Mouse (Mus musculus): ENCODE data around the gene 1700020N01Rik.
A peak's percentile ranks its signal among the peaks of the same experiment; 100 is the strongest.

1700020N01Rik gene

DNA sequence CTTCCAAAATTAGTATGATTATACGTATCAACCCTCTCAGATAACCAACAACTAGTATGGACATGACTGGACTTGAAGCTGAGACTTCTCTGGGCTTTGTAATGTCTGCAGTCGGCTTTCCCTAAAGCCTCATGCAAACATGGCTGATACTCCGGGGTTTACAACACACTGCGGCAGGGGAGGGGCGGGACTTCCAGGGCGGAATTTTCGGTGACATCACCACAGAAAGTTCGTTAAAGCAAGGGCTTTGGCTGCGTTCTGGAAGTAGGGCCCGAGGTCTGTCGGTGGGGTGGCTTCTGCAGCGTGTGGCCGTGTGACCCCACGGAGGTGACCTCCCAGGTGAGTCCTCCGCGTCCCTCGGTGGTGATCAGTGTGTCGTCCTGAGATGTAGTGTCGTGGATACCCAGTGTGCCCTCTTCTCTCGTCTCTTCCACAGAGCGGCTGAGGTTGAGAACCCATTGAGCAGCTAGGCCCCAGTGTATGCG, at the start of gene 1700020N01Rik:
TSS of gene 1700020N01Rik (plus strand) at position 250 of the 485 bp plus-strand sequence.
- DNase-seq (ENCODE audit: extremely low read depth, low read depth): no peak

DNA sequence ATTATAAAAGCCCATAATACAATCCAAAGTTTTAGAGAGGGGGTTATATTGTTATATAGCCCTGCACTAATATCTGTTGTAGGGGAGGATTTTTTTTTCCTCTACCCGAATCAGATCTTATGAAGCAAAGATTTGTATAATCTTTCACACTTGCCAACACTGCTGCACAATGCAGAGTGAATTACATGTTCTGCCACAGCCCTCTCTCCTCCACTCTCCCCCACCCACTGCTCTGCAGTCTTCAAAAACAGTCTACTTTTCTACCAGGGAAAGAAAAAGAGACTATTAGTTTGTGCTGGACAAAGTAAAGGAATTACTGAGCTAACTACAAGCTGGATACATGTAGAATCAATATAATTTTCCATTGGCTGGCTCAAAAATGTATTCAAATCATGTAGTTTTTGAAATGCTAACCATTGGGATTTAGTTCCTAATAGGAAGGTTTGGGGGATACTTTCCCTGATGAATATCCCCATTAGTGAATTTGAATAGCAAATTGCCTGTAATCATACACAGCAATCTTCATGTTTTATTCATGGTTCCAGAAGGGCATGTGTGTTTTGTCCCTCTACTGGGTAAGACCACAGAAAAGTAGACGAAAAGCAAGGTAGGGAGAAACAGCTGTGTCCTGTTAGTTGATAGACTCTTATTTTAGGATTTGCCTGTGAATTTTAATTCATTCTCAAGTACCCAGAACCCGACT, 49.2 kb upstream of the 1700020N01Rik start:
- no peak for DNase-seq (ENCODE audit: extremely low read depth, low read depth)

- DNase-seq (ENCODE audit: extremely low read depth, low read depth): no peak
Observed at GRCm38 (mm10) chr10:21544721-21545120, 48.2 kb upstream of the 1700020N01Rik start.

GRCm38 (mm10) chr10:21545446-21545845, 47.5 kb upstream of the 1700020N01Rik start:
- DNase-seq (ENCODE audit: extremely low read depth, low read depth): no peak

DNA sequence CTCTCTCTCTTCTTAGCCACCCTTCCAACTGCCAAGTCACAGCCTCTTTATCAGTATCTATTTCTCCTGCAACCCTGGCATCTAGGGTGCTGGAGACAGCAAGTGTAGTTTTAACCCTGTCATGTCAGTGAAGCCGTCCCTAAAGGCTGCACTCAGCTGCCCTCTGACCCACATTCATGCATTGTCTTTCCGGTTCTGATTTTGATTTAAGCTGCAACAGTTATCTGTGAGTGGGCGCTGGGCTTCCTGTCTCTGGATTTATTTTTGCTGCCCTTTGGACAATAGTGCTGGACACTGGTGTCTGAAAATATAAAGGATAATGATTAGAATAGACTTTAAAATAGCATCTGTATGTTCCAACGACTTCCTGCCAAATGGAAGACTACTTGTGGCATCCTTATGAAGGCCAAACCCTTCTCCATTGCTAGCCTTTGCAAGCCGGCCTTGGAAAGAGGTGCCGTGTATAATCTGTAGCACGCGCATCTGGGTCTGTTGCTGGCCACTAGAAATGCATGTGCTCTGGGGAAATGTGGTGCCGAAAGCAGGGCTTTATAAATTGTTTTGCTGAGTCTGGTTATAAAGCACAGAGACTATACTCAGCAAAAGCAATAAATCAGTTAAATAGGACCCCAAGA, 44.0 kb upstream of the 1700020N01Rik start:
- no peak for DNase-seq (ENCODE audit: extremely low read depth, low read depth)

DNA sequence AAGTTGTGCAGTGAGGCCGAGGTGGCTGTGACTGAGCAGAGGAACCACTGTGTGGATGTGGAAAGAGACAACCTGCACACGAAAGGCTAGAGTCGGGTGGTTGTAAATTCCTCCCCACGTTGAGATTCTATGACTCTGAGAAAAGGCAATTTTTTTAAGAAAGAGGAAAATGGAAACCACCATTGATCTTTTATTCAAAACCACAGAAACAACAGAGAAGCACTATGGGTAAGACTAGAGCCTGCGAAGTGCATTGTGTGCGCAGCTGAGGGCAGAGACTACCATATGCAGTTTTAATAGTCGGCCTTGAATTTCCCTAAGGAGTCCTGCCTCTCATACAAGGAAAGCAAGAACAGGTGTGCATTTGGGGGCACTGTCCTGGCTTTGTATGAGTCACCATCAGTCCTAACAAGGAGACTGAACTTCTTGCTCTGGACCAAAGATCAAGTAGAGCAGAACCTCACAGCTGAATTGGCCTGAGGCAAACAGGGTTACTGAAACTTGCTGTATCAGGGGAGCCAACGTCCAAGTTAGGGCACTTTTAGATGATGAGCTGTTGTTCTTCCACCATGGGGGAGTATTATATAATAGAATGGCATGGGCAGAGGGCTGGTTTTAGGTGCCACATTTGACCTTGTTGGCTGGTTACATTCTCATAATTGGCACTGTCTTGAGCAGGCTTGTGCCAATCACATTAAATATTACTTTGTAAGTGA, 39.8 kb upstream of the 1700020N01Rik start:
- no peak for DNase-seq (ENCODE audit: extremely low read depth, low read depth)

DNA sequence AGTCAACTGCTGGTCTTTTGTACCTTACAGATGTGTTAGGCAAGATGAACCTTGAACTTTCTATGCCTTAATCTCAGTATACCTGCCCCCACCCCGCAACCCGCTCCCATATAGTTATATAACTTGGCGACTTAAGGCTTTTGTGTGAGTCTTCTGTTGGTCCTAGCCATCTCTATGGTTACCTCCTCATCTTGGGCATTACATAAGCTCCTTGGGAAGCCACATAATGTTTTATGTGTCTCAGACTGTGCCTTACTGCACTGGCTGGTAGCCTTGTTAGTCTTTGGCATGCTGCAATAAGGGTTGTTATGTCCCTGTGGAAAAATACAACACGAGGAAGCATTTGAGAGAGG, 39.3 kb upstream of the 1700020N01Rik start:
- DNase-seq (ENCODE audit: extremely low read depth, low read depth): no peak

DNA sequence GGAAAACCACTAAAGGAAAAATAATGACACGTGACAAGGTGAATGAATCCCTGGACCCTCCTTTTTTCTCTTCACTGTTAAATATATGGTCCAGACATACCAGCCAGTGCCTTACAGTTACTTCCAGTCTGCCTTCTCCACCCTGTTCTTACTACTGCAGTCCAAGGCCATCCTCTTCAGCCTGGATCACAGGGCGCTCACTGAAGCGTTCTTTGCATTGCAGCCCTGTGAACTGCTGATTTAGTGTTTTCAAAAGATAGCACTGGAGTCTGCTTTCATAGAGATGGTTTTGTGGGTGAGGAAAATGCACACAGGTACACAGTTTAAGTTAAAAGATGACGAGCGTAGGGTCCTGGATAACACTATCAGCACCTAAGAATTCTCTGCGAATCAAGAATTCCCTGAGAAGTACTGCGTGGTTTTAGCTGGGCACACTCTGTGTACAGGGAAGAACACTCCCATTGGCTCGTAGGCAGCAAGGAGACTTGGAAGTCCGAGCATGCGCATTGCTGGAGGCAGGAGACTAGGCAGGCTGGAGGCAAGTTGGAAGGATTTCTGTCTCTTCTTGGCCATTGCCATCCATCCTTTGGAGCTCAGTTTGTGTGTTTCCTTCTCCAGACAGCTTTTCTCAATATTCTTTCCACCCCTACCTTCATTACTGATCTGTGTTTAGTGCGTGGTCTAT, 37.9 kb upstream of the 1700020N01Rik start:
- DNase-seq (ENCODE audit: extremely low read depth, low read depth): no peak

DNA sequence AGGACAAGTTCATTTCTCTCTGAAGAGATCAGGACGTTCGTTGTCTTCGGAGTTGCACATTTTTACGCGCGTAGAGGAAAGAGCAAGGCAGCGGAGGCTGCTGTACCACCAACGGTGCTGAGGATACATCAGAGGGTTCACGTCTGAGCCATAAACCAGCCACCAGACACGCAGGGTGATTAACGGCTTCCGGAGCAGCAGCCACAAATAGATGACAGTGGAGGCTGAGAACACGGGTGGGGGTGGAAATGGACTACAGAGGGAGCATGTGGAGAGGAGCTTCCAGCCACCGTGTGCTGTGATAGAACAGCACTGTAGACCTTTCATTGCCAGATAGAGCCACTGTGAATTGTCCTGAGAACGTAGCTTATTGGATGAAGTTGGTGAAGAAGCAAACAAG, 33.2 kb upstream of the 1700020N01Rik start:
- no peak for DNase-seq (ENCODE audit: extremely low read depth, low read depth)

GRCm38 (mm10) chr10:21561181-21561580, 31.8 kb upstream of the 1700020N01Rik start:
- DNase-seq (ENCODE audit: extremely low read depth, low read depth): no peak

GRCm38 (mm10) chr10:21563446-21563845, 29.5 kb upstream of the 1700020N01Rik start:
- DNase-seq (ENCODE audit: extremely low read depth, low read depth): no peak

- DNase-seq (ENCODE audit: extremely low read depth, low read depth): no peak
Observed at GRCm38 (mm10) chr10:21564189-21564588, 28.8 kb upstream of the 1700020N01Rik start.

DNA sequence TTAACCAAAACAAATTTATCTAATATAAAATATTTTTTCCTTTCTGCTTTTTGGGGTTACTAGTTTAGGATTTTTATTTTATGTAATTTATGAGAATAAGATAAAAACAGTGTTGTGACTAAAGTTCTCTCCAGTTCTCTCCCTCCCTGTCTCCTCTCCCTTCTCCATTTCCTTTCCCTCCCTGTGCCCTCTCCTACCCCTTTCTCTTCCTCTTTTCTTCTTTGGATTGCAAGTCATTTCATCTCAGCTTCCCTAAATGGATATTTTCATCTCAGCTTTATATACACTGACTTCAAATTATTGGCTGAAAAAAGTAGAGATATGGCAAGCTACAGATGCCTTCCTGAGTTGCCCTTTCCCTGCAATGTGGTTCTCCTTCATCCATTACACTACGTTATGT, 26.9 kb upstream of the 1700020N01Rik start:
- peak; percentile 5 for DNase-seq (ENCODE audit: extremely low read depth, low read depth)

- no peak for DNase-seq (ENCODE audit: extremely low read depth, low read depth)
Observed at GRCm38 (mm10) chr10:21571615-21572014, 21.3 kb upstream of the 1700020N01Rik start.

DNA sequence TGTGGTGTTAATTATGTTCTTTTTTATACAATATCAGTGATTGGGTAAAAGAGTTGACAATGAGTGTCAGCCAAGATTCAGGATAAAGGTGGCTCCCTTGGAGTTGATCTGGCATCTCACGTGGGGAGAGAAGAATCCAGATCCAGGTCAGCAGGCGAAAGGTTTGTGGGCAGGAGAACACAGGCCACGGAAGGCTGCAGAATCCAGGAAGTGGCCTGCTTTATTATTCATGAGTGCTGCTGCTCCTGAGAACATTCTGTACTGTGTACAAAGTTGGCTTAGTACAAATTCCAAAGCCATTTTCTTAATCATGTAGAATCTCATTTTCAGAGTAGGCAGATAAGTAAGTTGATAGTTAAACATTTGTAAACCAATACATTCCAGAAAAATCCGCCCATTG, 19.2 kb upstream of the 1700020N01Rik start:
- DNase-seq (ENCODE audit: extremely low read depth, low read depth): no peak

DNA sequence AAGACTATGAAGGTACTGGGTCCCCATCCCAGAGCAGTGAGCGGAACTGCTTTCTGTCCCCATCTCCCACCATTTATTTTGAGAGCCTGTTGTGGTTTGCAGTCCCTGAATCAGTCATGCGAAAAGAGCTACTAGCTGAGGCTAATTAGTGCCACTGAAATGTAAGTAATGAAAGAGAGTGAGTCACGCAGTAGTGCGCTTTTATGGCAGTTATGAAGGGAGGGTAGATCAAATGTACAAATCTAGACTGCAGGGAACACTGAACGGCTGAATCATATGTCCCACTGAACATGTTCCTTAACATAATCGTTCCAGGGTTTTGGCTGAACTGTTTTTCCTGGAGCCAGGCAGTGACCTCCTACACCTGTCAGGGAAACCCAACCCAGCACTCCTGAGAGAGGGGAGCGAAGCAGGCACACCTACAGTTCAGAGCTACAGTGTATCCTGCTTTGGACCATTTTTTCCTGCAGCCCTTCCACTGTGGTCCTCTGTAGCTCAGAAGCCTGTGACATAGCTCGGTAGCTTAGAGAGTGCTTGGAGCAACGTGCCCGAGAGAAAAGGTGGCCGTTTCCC, 17.1 kb upstream of the 1700020N01Rik start:
- DNase-seq (ENCODE audit: extremely low read depth, low read depth): no peak

GRCm38 (mm10) chr10:21577798-21578197, 15.1 kb upstream of the 1700020N01Rik start:
- no peak for DNase-seq (ENCODE audit: extremely low read depth, low read depth)

GRCm38 (mm10) chr10:21581546-21581945, 11.4 kb upstream of the 1700020N01Rik start:
- DNase-seq (ENCODE audit: extremely low read depth, low read depth): no peak

- no peak for DNase-seq (ENCODE audit: extremely low read depth, low read depth)
Observed at GRCm38 (mm10) chr10:21587041-21587440, 5.9 kb upstream of the 1700020N01Rik start.

DNA sequence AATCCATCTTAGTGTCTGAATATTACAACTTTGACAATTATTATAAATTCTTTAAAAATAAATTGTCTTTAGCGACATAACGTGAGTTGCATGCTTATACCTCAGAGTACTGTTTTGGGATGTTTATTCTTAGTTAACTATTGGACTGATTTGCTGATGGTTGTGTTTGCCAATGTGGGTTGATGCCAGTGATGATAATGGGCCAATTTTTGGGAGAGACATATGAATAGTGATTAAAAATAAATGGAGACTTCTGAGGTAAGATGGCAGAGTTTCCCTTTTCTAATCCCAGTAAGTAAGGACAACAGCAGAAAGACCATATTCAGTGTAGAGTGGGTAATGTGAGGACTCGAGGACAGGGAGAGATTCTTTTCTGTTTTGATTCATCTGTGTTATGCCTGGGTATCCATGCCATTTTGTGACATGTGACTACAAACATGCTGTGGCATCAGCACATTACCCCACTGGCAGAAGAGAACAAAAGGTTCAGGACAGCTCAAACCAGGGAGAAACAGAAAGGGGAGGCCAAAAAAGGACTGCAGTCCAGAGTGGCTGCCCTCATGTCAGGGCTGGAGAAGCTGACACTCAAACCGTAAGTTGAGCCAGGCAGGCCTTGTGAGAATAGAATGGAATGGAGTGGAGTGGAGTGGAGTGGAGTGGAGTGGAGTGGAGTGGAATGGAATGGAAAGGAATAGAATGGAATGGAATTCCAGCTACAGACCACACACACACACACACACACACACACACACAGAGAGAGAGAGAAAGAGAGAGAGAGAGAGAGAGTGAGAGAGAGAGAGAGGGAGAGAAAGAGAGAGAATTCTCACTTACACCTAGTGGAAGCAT, 4.7 kb upstream of the 1700020N01Rik start:
- DNase-seq (ENCODE audit: extremely low read depth, low read depth): no peak

Measured in MEL-GATA-1-ER (cell line).